In the genomic region with DNA sequence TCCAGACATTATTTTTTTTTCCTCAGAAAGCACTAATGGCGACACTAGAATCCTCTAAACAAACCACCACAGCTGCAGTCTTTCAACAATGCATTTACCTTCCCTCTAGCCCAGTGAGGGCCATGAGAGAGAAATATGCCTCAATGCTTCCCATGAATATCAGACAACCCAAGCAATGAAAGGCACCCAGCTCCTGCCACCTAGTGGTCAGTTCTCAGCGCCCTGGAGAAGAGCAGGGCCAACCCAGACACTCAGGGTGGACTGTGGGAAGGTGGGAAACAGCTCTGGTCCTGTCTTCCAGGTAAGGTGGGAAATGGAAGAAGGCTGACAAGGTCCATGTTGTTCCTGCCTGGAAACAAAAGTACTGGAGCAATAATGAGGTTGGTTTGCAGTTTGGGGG, we compare ENCODE assay signal across 7 mouse cellular contexts. TPM values are rescaled to one million over a fixed set of nuclear protein-coding genes. Genes with fewer than 3 reads are reported as not detected.
DNase-seq lines count a peak whose midpoint lies in the region; TF ChIP-seq lines count a peak whose summit lies in the region.

No protein-coding gene starts in this region.

- no peak overlapping the region for H3K4me3 ChIP-seq in left cerebral cortex, adult 2 months
- H3K4me3 ChIP-seq in midbrain, embryonic 10.5 days: no peak overlapping the region

- no peaks in the 10 kb centered on the region for H3K9me3 ChIP-seq in midbrain, embryonic 10.5 days (replicated peaks)

- peaks cover 27% of the 10 kb centered on the region for H3K36me3 ChIP-seq in midbrain, embryonic 10.5 days

- intact Hi-C loops in left cerebral cortex, adult 2 months (cut with DNase I): loop anchor here (1.0 kb wide), 1 partner anchor 111 kb away; no protein-coding TSS in a partner anchor

- no peaks in the 10 kb centered on the region for H3K4me1 ChIP-seq in midbrain, embryonic 10.5 days

- DNase-seq in ZHBTc4 (ENCODE audit: low read depth, low spot score): peak; percentile 73
- DNase-seq in cerebellum, adult 9-10 months: peak; percentile 71
- DNase-seq in gastrocnemius, adult 18-20 months (ENCODE audit: low spot score): peak; percentile 66
- peak; percentile 28 for DNase-seq in induced T-regulatory cell, adult 2 months (ENCODE audit: low read depth)
- DNase-seq in left cerebral cortex, adult 2 months (ENCODE audit: extremely low spot score in 1 of 2, low spot score in 2 of 2): peak; percentile 77 to 78
- peak; percentile 44 for DNase-seq in midbrain, embryonic 10.5 days (ENCODE audit: low spot score)
- peak; percentile 56 for DNase-seq in right cerebral cortex, postnatal 4 days

- H3K27ac ChIP-seq in left cerebral cortex, adult 2 months: 0 out of 2 replicates have a peak overlapping the region, but pooled peaks have one; percentile 8
- no peak overlapping the region for H3K27ac ChIP-seq in midbrain, embryonic 10.5 days (replicated peaks)

- peak; percentile 93 for TF ChIP-seq CTCF in left cerebral cortex, adult 2 months (IDR thresholded peaks at IDR 0.05)

- H3K27me3 ChIP-seq in midbrain, embryonic 10.5 days (ENCODE audit: low read depth, poor library complexity, severe bottlenecking): no peaks in the 10 kb centered on the region

- WGBS in midbrain, embryonic 10.5 days: 21% methylated on average over 2 of the region's 2 CpGs

RNA-seq across cellular contexts. Expression of gene Nmt2, which starts 55.0 kb away (rescaled TPM):
- total RNA-seq in gastrocnemius, adult 18-20 months (2021): 10 to 100 TPM; 11.7 to 12.7 TPM
- total RNA-seq in left cerebral cortex, adult 2 months (2021): 10 to 100 TPM; 94.3 to 99.9 TPM
- polyA plus RNA-seq in midbrain, embryonic 10.5 days (2016; fragmentation: Nextera tagmentation; extraction: Ambion mirVana): 67.1 and 68.4 TPM in 2 replicates

Comparison
In these comparisons a context has a peak if more than half of its experiments do, and no peak if none do; other contexts are left out.
1. RNA of gene Nmt2, which starts 55.0 kb away (total RNA-seq): 94.3 to 99.9 TPM in left cerebral cortex, adult 2 months; 11.7 to 12.7 TPM in gastrocnemius, adult 18-20 months; every median in the first group is over 4 times any median in the second.
2. Peak in every context shown above with its lines, with median percentiles within 50 percentile points of each other: DNase-seq.